Mouse (Mus musculus): ENCODE data around the gene Vars.

The Vars gene

GRCm38 (mm10) chr17:35043794-35044193, 43.0 kb downstream of the Vars start:
- in situ Hi-C loops (cut with MboI; ENCODE audit: unreplicated experiment in 2 of 2) = no loop called here

- in situ Hi-C loops (cut with MboI; ENCODE audit: unreplicated experiment in 2 of 2) = no loop called here
Measured at GRCm38 (mm10) chr17:35044904-35045806, 44.4 kb downstream of the Vars start.

GRCm38 (mm10) chr17:35045807-35046680, 45.3 kb downstream of the Vars start:
- in situ Hi-C loops (cut with MboI; ENCODE audit: unreplicated experiment in 2 of 2) = no loop called here

GRCm38 (mm10) chr17:35046681-35047455, 46.1 kb downstream of the Vars start, which contains the start of gene Msh5:
Msh5 (minus strand) TSS chr17:35046745.
- in situ Hi-C loops (cut with MboI; ENCODE audit: unreplicated experiment in 2 of 2) = no loop called here

GRCm38 (mm10) chr17:35047688-35048087, 46.9 kb downstream of the Vars start:
- in situ Hi-C loops (cut with MboI; ENCODE audit: unreplicated experiment in 2 of 2) = no loop called here

GRCm38 (mm10) chr17:35048149-35048931, 47.6 kb downstream of the Vars start:
- in situ Hi-C loops (cut with MboI; ENCODE audit: unreplicated experiment in 2 of 2) = no loop called here

GRCm38 (mm10) chr17:35048932-35049440, 48.2 kb downstream of the Vars start:
- in situ Hi-C loops (cut with MboI; ENCODE audit: unreplicated experiment in 2 of 2) = no loop called here

GRCm38 (mm10) chr17:35049561-35050016, 48.8 kb downstream of the Vars start, which contains the start of gene Clic1:
Clic1 (plus strand) TSS chr17:35049966.
- in situ Hi-C loops (cut with MboI; ENCODE audit: unreplicated experiment in 2 of 2) = no loop called here

- in situ Hi-C loops (cut with MboI; ENCODE audit: unreplicated experiment in 2 of 2) = no loop called here
Measured at GRCm38 (mm10) chr17:35050126-35050750, 49.5 kb downstream of the Vars start.

- in situ Hi-C loops (cut with MboI; ENCODE audit: unreplicated experiment in 2 of 2) = no loop called here
Measured at GRCm38 (mm10) chr17:35051156-35052086, 50.6 kb downstream of the Vars start.

- in situ Hi-C loops (cut with MboI; ENCODE audit: unreplicated experiment in 2 of 2) = no loop called here
Measured at GRCm38 (mm10) chr17:35052271-35052798, 51.5 kb downstream of the Vars start.

GRCm38 (mm10) chr17:35055691-35056495, 55.1 kb downstream of the Vars start:
- in situ Hi-C loops (cut with MboI; ENCODE audit: unreplicated experiment in 2 of 2) = loop anchor here in 1 of 2 experiments (5.0 kb wide), 1 partner anchor 34 kb away; no protein-coding TSS in a partner anchor

- in situ Hi-C loops (cut with MboI; ENCODE audit: unreplicated experiment in 2 of 2) = loop anchor here in 1 of 2 experiments (5.0 kb wide), 1 partner anchor 35 kb away; no protein-coding TSS in a partner anchor
Measured at GRCm38 (mm10) chr17:35057090-35057489, 56.3 kb downstream of the Vars start.

GRCm38 (mm10) chr17:35058316-35058715, 57.5 kb downstream of the Vars start:
- in situ Hi-C loops (cut with MboI; ENCODE audit: unreplicated experiment in 2 of 2) = loop anchor here in 1 of 2 experiments (5.0 kb wide), 1 partner anchor 36 kb away; no protein-coding TSS in a partner anchor

GRCm38 (mm10) chr17:35058911-35059892, 58.4 kb downstream of the Vars start, which contains the start of gene Ddah2:
Ddah2 (plus strand) TSS chr17:35059035.
- in situ Hi-C loops (cut with MboI; ENCODE audit: unreplicated experiment in 2 of 2) = loop anchor here in 1 of 2 experiments (5.0 kb wide), 1 partner anchor 37 kb away; no protein-coding TSS in a partner anchor
